Mouse (Mus musculus) embryonic facial prominence, embryonic 12.5 days (tissue): ENCODE measurements at regions not wholly inside any gene's neighbourhood (a gene's known extent, or its start where the extent isn't known, plus 50 kb on each side); places are given as distances from the start of the nearest gene placed in this dataset.

ENCODE experiments used
- ATAC-seq: fragments of 200-750 bp; cut with Nextera tagmentation; 2 replicates; pipeline ENCODE4 v1.8.0; 2017; ENCODE audit not compliant: insufficient number of reproducible peaks, insufficient read depth, low FRiP score, low TSS enrichment
- H3K27ac ChIP-seq: fragments of 300-500 bp; sonication (generic); 2 replicates; pipeline ENCODE4 v1.5.1; 2016; ENCODE audit warnings: mild to moderate bottlenecking
- H3K27me3 ChIP-seq: fragments of 300-500 bp; sonication (generic); 2 replicates; pipeline ENCODE4 v1.6.1; 2016; ENCODE audit warnings: mild to moderate bottlenecking, moderate library complexity
- H3K36me3 ChIP-seq: fragments of 300-500 bp; sonication (generic); 2 replicates; pipeline ENCODE4 v1.6.1; 2016; ENCODE audit warnings: mild to moderate bottlenecking
- H3K4me1 ChIP-seq: fragments of 300-500 bp; sonication (generic); 2 replicates; pipeline ENCODE4 v1.6.1; 2016
- H3K4me2 ChIP-seq: fragments of 300-500 bp; sonication (generic); replicated peaks from 2 replicates; pipeline ENCODE4 v1.6.1; 2016; ENCODE audit warnings: mild to moderate bottlenecking, moderate library complexity
- H3K4me3 ChIP-seq: fragments of 300-500 bp; sonication (generic); 2 replicates; pipeline ENCODE4 v1.5.1; 2016; ENCODE audit warnings: mild to moderate bottlenecking
- H3K9ac ChIP-seq: fragments of 300-500 bp; sonication (generic); 2 replicates; pipeline ENCODE4 v1.6.1; 2016; ENCODE audit warnings: mild to moderate bottlenecking, moderate library complexity
- H3K9me3 ChIP-seq: fragments of 300-500 bp; sonication (generic); 2 replicates; pipeline ENCODE4 v1.6.1; 2016; ENCODE audit warnings: mild to moderate bottlenecking, moderate library complexity
- WGBS: fragments of 180-500 bp; shearing (Covaris S2); methylation state at CpG from one replicate; pipeline ENCODE4 v1.1.7; 2016; 5-methylcytosine and 5-hydroxymethylcytosine counted together

- H3K27me3 ChIP-seq = no peaks in the 10 kb centered on the region
- no peak overlapping the region for H3K4me3 ChIP-seq
- no peak overlapping the region for H3K4me2 ChIP-seq
- ATAC-seq = no peak
- no peaks in the 10 kb centered on the region for H3K36me3 ChIP-seq
- WGBS = 41% methylated on average over 4 of the region's 4 CpGs
- no peaks in the 10 kb centered on the region for H3K4me1 ChIP-seq
- H3K9ac ChIP-seq = no peak overlapping the region
- H3K9me3 ChIP-seq = no peaks in the 10 kb centered on the region
- no peak overlapping the region for H3K27ac ChIP-seq
Measured at GRCm38 (mm10) chr19:14388539-14388938, 209.3 kb downstream of the Tle4 start.

- no peak for ATAC-seq
- WGBS = 82% methylated on average over 6 of the region's 6 CpGs
- no peaks in the 10 kb centered on the region for H3K9me3 ChIP-seq
- no peaks in the 10 kb centered on the region for H3K4me1 ChIP-seq
- H3K4me3 ChIP-seq = no peak overlapping the region
- no peaks in the 10 kb centered on the region for H3K27me3 ChIP-seq
- no peaks in the 10 kb centered on the region for H3K36me3 ChIP-seq
- H3K27ac ChIP-seq = no peak overlapping the region
- no peak overlapping the region for H3K9ac ChIP-seq
- H3K4me2 ChIP-seq = no peak overlapping the region
Measured at GRCm38 (mm10) chr19:14389881-14390837, 207.7 kb downstream of the Tle4 start.

- H3K27me3 ChIP-seq = no peaks in the 10 kb centered on the region
- H3K36me3 ChIP-seq = no peaks in the 10 kb centered on the region
- WGBS = 67% methylated on average over 2 of the region's 2 CpGs
- no peak overlapping the region for H3K4me2 ChIP-seq
- H3K27ac ChIP-seq = no peak overlapping the region
- no peak for ATAC-seq
- H3K9ac ChIP-seq = no peak overlapping the region
- no peaks in the 10 kb centered on the region for H3K9me3 ChIP-seq
- H3K4me1 ChIP-seq = no peaks in the 10 kb centered on the region
- H3K4me3 ChIP-seq = no peak overlapping the region
Measured at GRCm38 (mm10) chr19:14390914-14391313, 206.9 kb downstream of the Tle4 start.
